Mouse (Mus musculus) heart, postnatal 14 days (tissue): Measurements from ENCODE around the gene Celf5. TPM values are rescaled to one million over a fixed set of nuclear protein-coding genes. Genes with fewer than 3 reads are reported as not detected.
A peak's percentile ranks its signal among the peaks of the same experiment; 100 is the strongest.

ENCODE experiments used
- DNase-seq, 2 experiments: peaks; one replicate each; pipeline ENCODE4 v3.0.0; 2021 to 2022
- intact Hi-C: fragments of 180-260 bp; cut with DNase I; formaldehyde crosslinking; loops from one replicate; pipeline ENCODE4 v1.15.1; 2025
- total RNA-seq, 2 experiments: library from RNA; stranded (reverse); gene quantifications; 2 replicates each; pipeline ENCODE4 v1.2.3; 2021

Gene Celf5
- total RNA-seq, 2 experiments from 2014 or later: 0.15 to 0.19 TPM

- intact Hi-C loops: no loop called here
- peak; percentile 3 to 9 for DNase-seq
Measured at GRCm38 (mm10) chr10:81418216-81419070, 64.1 kb downstream of the Celf5 start.

GRCm38 (mm10) chr10:81417227-81418215 lies 65.0 kb downstream of the Celf5 start:
- DNase-seq: peak; percentile 6 to 10
- intact Hi-C loops: no loop called here

- intact Hi-C loops: no loop called here
- DNase-seq: peak; percentile 88 to 92
Measured at GRCm38 (mm10) chr10:81416581-81417226, 65.8 kb downstream of the Celf5 start.

GRCm38 (mm10) chr10:81415549-81416310 lies 66.8 kb downstream of the Celf5 start:
- intact Hi-C loops: no loop called here
- DNase-seq: peak; percentile 60 to 67

- intact Hi-C loops: no loop called here
- DNase-seq: no peak
Measured at GRCm38 (mm10) chr10:81415146-81415545, 67.4 kb downstream of the Celf5 start.

GRCm38 (mm10) chr10:81414682-81415081 lies 67.8 kb downstream of the Celf5 start:
- intact Hi-C loops: no loop called here
- peak; percentile 66 to 75 for DNase-seq

GRCm38 (mm10) chr10:81413310-81414261 lies 68.9 kb downstream of the Celf5 start:
- DNase-seq: peak; percentile 93 to 95
- intact Hi-C loops: no loop called here

- DNase-seq: no peak
- intact Hi-C loops: no loop called here
Measured at GRCm38 (mm10) chr10:81412586-81413309, 69.8 kb downstream of the Celf5 start.

GRCm38 (mm10) chr10:81411471-81412400 lies 70.8 kb downstream of the Celf5 start:
- DNase-seq: peak; percentile 94
- intact Hi-C loops: loop anchor here (2.0 kb wide), 1 partner anchor 13 kb away; no protein-coding TSS in a partner anchor

GRCm38 (mm10) chr10:81410981-81411380 lies 71.5 kb downstream of the Celf5 start:
- intact Hi-C loops: loop anchor here (2.0 kb wide), 1 partner anchor 14 kb away; no protein-coding TSS in a partner anchor

GRCm38 (mm10) chr10:81410350-81410749 lies 72.2 kb downstream of the Celf5 start:
- intact Hi-C loops: loop anchor here (2.0 kb wide), 1 partner anchor 14 kb away; no protein-coding TSS in a partner anchor
- peak in 1 of 2 experiments; percentile 23 for DNase-seq

More at GRCm38 (mm10) chr10:81410981-81411380, 71.5 kb downstream of the Celf5 start:
- peak; percentile 65 to 69 for DNase-seq

GRCm38 (mm10) chr10:81409330-81409729 lies 73.2 kb downstream of the Celf5 start:
- intact Hi-C loops: loop anchor here (2.0 kb wide), 1 partner anchor 33 kb away; no protein-coding TSS in a partner anchor
- DNase-seq: no peak
